Mouse (Mus musculus): ENCODE data around the gene Arid2.

GRCm38 (mm10) chr15:96319335-96319734, 32.0 kb downstream of the Arid2 start:
- TF ChIP-seq CTCF (IDR thresholded peaks at IDR 0.05 in 2 of 3, conservative IDR thresholded peaks at IDR 0.05 in 1 of 3; ENCODE audit: control insufficient read depth in 1 of 3, insufficient read depth in 1 of 3, low read depth in 2 of 3, low read length in 3 of 3, poor library complexity in 1 of 3, severe bottlenecking in 1 of 3) (no peak), ZKSCAN1 (IDR thresholded peaks at IDR 0.05; ENCODE audit: low read depth, low read length) (no peak), SMC3 (IDR thresholded peaks at IDR 0.05; ENCODE audit: low read depth, low read length) (no peak), MYB (IDR thresholded peaks at IDR 0.05; ENCODE audit: low read depth, low read length) (no peak), GABPA (IDR thresholded peaks at IDR 0.05; ENCODE audit: low read depth, low read length) (no peak), HCFC1 (IDR thresholded peaks at IDR 0.05; ENCODE audit: low read depth, low read length) (no peak), USF2 (IDR thresholded peaks at IDR 0.05; ENCODE audit: borderline replicate concordance in 1 of 2, insufficient read depth in 1 of 2, low read depth in 1 of 2, low read length in 2 of 2) (no peak), POLR2A (IDR thresholded peaks at IDR 0.05; ENCODE audit: control insufficient read depth in 1 of 2, insufficient read depth in 1 of 2, low read depth in 1 of 2, low read length in 2 of 2, poor library complexity in 1 of 2) (no peak), ZMIZ1 (IDR thresholded peaks at IDR 0.05; ENCODE audit: low read depth, low read length) (no peak), USF1 (IDR thresholded peaks at IDR 0.05; ENCODE audit: low read depth, low read length) (no peak), EP300 (IDR thresholded peaks at IDR 0.05; ENCODE audit: low read depth in 1 of 2, low read length in 2 of 2) (no peak), POLR2AphosphoS2 (IDR thresholded peaks at IDR 0.05; ENCODE audit: low read length) (no peak), MXI1 (IDR thresholded peaks at IDR 0.05; ENCODE audit: low read depth, low read length) (no peak), ELF1 (IDR thresholded peaks at IDR 0.05; ENCODE audit: low read depth, low read length) (no peak)

Measured in MEL (cell line).